Mouse (Mus musculus) neural tube, embryonic 14.5 days (tissue): ENCODE results near the gene Dynll2. TPM values are rescaled to one million over a fixed set of nuclear protein-coding genes. Genes with fewer than 3 reads are reported as not detected.

Experiments used
- ATAC-seq: fragments of 200-750 bp; cut with Nextera tagmentation; 2 replicates; pipeline ENCODE4 v1.8.0; 2017; ENCODE audit warnings: low read depth, mild to moderate bottlenecking, moderate TSS enrichment, moderate library complexity
- H3K27ac ChIP-seq: fragments of 300-500 bp; sonication (generic); 2 replicates; pipeline ENCODE4 v1.5.1; 2014; ENCODE audit warnings: low read depth, mild to moderate bottlenecking, control low read depth, low read length, moderate library complexity, mixed read lengths
- H3K27me3 ChIP-seq: fragments of 300-500 bp; sonication (generic); 2 replicates; pipeline ENCODE4 v1.6.1; 2014; ENCODE audit warnings: low read length; ENCODE audit not compliant: control insufficient read depth, insufficient read depth
- H3K36me3 ChIP-seq: fragments of 300-500 bp; sonication (generic); 2 replicates; pipeline ENCODE4 v1.6.1; 2014; ENCODE audit warnings: low read length, mixed read lengths; ENCODE audit not compliant: control insufficient read depth, insufficient read depth
- H3K4me1 ChIP-seq: fragments of 300-500 bp; sonication (generic); 2 replicates; pipeline ENCODE4 v1.6.1; 2014; ENCODE audit warnings: low read length; ENCODE audit not compliant: control insufficient read depth, insufficient read depth
- H3K4me2 ChIP-seq: fragments of 300-500 bp; sonication (generic); 2 replicates; pipeline ENCODE4 v1.6.1; 2014; ENCODE audit warnings: mild to moderate bottlenecking, low read depth, low read length, control low read depth
- H3K4me3 ChIP-seq: fragments of 300-500 bp; sonication (generic); 2 replicates; pipeline ENCODE4 v1.5.1; 2014; ENCODE audit warnings: low read depth, low read length, control low read depth, mixed read lengths
- H3K9ac ChIP-seq: fragments of 300-500 bp; sonication (generic); replicated peaks from 2 replicates; pipeline ENCODE4 v1.6.1; 2014; ENCODE audit warnings: low read depth, mild to moderate bottlenecking, control low read depth, low read length, mixed read lengths
- H3K9me3 ChIP-seq: fragments of 300-500 bp; sonication (generic); 2 replicates; pipeline ENCODE4 v1.6.1; 2016; ENCODE audit warnings: low read length; ENCODE audit not compliant: control insufficient read depth
- WGBS: fragments of 180-500 bp; shearing (Covaris S2); extraction: QIAGEN DNeasy Blood & Tissue Kit; methylation state at CpG from one replicate; pipeline ENCODE4 v1.1.7; 2014; 5-methylcytosine and 5-hydroxymethylcytosine counted together
- polyA plus RNA-seq: library from polyadenylated mRNA; unstranded; fragments of >200 nt; fragmentation: Nextera tagmentation; extraction: Ambion mirVana; gene quantifications from 2 replicates; pipeline ENCODE4 v1.2.1, GENCODE M21; 2014

Gene Dynll2
- polyA plus RNA-seq, 1 experiment from 2014 or later, result 37.9 TPM

GRCm38 (mm10) chr11:88023933-88024332, 36.6 kb upstream of the Dynll2 start:
- no peak overlapping the region for H3K4me2 ChIP-seq
- H3K4me1 ChIP-seq, result peaks cover 3% of the 10 kb centered on the region; the same call in 1 of the 2 replicates
- H3K27me3 ChIP-seq, result no peaks in the 10 kb centered on the region
- WGBS, result 88% methylated on average over 2 of the region's 2 CpGs
- ATAC-seq, result no peak
- no peak overlapping the region for H3K27ac ChIP-seq
- H3K9ac ChIP-seq, result no peak overlapping the region
- no peaks in the 10 kb centered on the region for H3K9me3 ChIP-seq
- no peak overlapping the region for H3K4me3 ChIP-seq
- no peaks in the 10 kb centered on the region for H3K36me3 ChIP-seq

DNA sequence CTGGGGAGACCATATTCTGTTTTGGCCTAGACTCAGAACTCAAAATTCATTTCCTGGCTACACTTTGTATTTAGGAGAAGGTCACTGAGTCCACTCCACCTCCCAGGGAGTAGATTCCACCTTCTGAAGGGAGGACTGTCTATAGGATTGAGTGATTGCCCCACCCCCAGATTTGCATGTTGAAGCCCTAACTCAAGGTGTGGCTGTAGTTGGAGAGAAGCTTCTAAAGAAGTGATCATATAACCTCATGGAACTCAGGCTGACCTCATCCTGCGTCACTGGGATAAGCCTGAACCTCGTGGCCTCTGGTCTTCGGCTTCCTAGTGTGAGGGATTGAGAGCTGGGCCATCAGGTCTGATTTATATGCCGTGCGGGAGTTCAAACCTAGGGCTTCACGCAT, 28.5 kb upstream of the Dynll2 start:
- Histone ChIP-seq H3K36me3 (no peaks in the 10 kb centered on the region), H3K27me3 (no peaks in the 10 kb centered on the region), H3K9ac (no peak overlapping the region), H3K4me3 (no peak overlapping the region), H3K4me1 (no peaks in the 10 kb centered on the region), H3K4me2 (no peak overlapping the region), H3K9me3 (no peaks in the 10 kb centered on the region), H3K27ac (no peak overlapping the region)
- ATAC-seq, result no peak
- WGBS, result 73% methylated on average over 6 of the region's 6 CpGs

DNA sequence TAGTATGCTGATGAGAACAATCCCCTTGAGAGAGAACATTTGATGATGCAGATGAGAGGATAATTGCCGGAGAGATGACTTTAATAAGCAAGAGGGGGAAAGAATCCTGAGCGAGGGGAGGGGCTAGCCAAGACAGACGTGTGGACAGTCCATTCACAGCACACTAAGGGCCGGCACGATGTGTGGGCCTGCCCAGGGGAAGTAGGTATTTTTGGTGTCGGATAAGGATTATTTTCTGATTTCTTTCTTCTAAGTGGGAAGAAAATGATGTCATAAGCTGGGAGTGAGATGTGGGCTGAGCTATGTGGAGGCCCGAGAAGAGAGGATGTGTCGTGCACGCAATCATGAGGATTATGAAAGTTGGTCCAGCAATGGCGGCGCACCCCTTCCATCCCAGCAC, 27.8 kb upstream of the Dynll2 start:
- ATAC-seq, result no peak
- Histone ChIP-seq H3K9me3 (no peaks in the 10 kb centered on the region), H3K4me1 (peaks cover under 1% of the 10 kb centered on the region; the same call in 1 of the 2 replicates), H3K9ac (no peak overlapping the region), H3K27me3 (no peaks in the 10 kb centered on the region), H3K4me3 (no peak overlapping the region), H3K4me2 (no peak overlapping the region), H3K36me3 (no peaks in the 10 kb centered on the region), H3K27ac (no peak overlapping the region)
- WGBS, result 82% methylated on average over 11 of the region's 11 CpGs

DNA sequence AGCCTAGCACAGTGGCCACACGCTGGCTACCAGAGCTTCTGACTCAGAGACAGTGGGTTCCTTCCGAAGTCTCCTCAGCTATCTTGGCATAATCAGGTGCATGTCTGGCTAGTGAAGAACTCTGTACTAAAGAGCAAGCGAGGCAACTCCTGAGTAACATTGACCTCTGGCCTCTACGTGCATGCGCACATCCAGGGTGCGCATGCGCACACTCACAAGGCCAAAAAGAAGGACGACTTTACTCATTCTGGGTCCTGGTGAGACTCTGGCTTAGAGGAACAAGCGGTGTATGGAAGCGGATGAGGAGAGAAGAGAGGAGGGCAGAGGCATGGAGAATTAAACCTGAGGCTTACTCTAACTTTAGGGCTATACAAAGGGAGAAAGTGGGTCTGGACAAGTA, 26.3 kb upstream of the Dynll2 start:
- Histone ChIP-seq H3K9me3 (no peaks in the 10 kb centered on the region), H3K4me1 (peaks cover 10% of the 10 kb centered on the region; the same call in 1 of the 2 replicates), H3K36me3 (no peaks in the 10 kb centered on the region), H3K27ac (no peak overlapping the region), H3K4me2 (no peak overlapping the region), H3K4me3 (no peak overlapping the region), H3K9ac (no peak overlapping the region), H3K27me3 (no peaks in the 10 kb centered on the region)
- ATAC-seq, result no peak
- WGBS, result 94% methylated on average over 10 of the region's 10 CpGs

DNA sequence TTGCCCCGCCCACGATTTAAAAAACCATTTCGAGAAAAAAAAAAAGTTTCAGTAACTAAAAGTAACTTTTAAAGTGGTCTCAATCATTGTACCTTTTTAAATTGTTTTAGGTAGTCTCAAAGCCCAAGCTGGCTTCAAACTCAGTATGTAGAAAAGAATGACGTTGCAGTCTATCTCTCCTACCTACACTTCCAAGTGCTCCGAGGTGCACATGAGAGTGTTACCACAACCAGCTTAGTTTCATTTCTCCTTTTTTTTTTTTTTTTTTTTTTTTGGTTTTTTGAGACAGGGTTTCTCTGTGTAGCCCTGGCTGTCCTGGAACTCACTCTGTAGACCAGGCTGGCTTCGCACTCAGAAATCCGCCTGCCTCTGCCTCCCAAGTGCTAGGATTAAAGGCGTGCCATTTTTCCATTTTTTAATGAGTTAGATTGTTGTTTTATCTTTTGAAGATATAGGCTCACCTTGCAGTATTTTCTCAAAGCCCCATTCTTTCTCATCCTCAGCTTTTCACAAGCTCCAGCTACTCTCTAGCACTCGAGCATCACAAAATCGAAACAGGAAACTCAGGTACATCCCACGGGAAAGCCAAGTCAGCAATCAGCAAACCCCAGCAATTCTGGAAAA, 25.4 kb upstream of the Dynll2 start:
- no peaks in the 10 kb centered on the region for H3K9me3 ChIP-seq
- ATAC-seq, result no peak

DNA sequence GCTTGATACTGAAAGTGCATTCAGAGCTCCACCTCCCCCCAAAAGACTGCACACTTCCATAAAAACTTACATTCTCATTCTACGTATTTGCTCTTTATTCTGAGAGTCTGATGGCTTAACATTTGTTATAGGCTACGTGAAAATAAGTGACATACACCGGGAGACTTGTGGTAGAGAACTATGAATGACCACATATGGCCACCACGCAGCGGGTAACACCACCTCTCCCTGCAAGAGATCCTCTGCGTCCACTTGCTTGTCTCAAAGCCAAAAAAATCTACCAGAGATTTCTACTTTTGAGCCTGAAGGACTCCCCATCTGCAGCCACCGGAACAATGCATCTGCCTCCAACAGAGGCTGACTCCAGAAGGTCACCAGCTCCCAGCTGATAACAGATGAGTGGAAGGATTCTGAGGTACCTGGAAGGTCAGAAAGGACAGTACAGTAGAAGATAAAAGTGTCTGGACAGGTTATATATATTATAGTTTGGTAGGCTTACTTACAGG, 24.6 kb upstream of the Dynll2 start:
- WGBS, result 91% methylated on average over 7 of the region's 7 CpGs
- Histone ChIP-seq H3K4me2 (no peak overlapping the region), H3K4me1 (peaks cover 10% of the 10 kb centered on the region; the same call in 1 of the 2 replicates), H3K27ac (no peak overlapping the region), H3K9me3 (no peaks in the 10 kb centered on the region), H3K4me3 (no peak overlapping the region), H3K27me3 (no peaks in the 10 kb centered on the region), H3K36me3 (no peaks in the 10 kb centered on the region), H3K9ac (no peak overlapping the region)
- no peak for ATAC-seq

More for the DNA sequence above, 25.4 kb upstream of the Dynll2 start:
- H3K36me3 ChIP-seq, result no peaks in the 10 kb centered on the region
- H3K4me1 ChIP-seq, result peaks cover 10% of the 10 kb centered on the region; the same call in 1 of the 2 replicates
- H3K27me3 ChIP-seq, result no peaks in the 10 kb centered on the region
- no peak overlapping the region for H3K27ac ChIP-seq
- H3K4me3 ChIP-seq, result no peak overlapping the region
- no peak overlapping the region for H3K4me2 ChIP-seq
- no peak overlapping the region for H3K9ac ChIP-seq
- WGBS, result 96% methylated on average over 11 of the region's 11 CpGs

DNA sequence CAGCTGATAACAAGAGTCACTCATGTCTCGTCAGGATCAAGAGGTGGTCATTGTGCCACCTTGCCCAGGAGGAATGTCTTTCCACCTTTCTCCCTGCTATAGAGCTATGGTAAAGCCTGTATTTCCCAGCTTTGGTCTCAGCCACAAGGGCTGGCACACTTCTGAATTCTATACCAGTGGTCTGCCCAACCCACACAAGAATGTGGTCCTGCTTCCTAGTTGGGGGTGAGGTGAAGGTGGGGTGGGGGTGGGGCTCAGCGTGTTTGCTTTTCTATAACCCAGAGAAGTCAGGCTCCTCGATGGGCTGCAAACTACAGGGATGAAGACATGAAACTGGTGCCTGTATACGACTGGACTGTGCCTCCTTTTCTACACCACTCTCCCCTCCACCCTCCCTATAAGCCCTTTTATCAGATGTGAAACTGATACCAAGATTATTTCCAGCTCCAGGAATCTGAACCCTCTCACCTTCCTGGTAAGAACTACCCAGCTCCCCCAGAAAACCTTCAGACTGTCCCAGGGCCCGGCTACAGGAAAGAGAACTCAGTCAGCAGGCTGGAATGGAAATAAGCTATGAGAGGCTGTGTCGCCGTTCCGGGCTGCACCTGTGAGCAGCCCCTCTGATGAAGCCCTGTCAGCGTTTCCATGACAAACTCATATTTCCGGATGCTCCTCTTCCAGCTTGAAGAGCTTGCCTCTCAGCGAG, 24.0 kb upstream of the Dynll2 start:
- no peaks in the 10 kb centered on the region for H3K9me3 ChIP-seq
- H3K4me3 ChIP-seq, result no peak overlapping the region
- H3K27me3 ChIP-seq, result no peaks in the 10 kb centered on the region
- no peak overlapping the region for H3K4me2 ChIP-seq
- H3K4me1 ChIP-seq, result peaks cover 10% of the 10 kb centered on the region; the same call in 1 of the 2 replicates
- no peaks in the 10 kb centered on the region for H3K36me3 ChIP-seq
- ATAC-seq, result no peak
- 78% methylated on average over 11 of the region's 11 CpGs for WGBS
- H3K9ac ChIP-seq, result no peak overlapping the region
- H3K27ac ChIP-seq, result no peak overlapping the region

- WGBS, result 19% methylated on average over 16 of the region's 16 CpGs
- no peak overlapping the region for H3K4me3 ChIP-seq
- no peaks in the 10 kb centered on the region for H3K9me3 ChIP-seq
- H3K36me3 ChIP-seq, result no peaks in the 10 kb centered on the region
- H3K9ac ChIP-seq, result peak overlapping the region; percentile 17; the same call in 1 of the 2 replicates
- H3K4me1 ChIP-seq, result peaks cover 10% of the 10 kb centered on the region; the same call in 1 of the 2 replicates
- ATAC-seq, result peak; percentile 41; the same call in 1 of the 2 replicates
- H3K27ac ChIP-seq, result no peak overlapping the region
- peak overlapping the region; percentile 28; the same call in 1 of the 2 replicates for H3K4me2 ChIP-seq
- H3K27me3 ChIP-seq, result no peaks in the 10 kb centered on the region
These were observed 22.3 kb upstream of the Dynll2 start for GRCm38 (mm10) chr11:88009542-88010190.

DNA sequence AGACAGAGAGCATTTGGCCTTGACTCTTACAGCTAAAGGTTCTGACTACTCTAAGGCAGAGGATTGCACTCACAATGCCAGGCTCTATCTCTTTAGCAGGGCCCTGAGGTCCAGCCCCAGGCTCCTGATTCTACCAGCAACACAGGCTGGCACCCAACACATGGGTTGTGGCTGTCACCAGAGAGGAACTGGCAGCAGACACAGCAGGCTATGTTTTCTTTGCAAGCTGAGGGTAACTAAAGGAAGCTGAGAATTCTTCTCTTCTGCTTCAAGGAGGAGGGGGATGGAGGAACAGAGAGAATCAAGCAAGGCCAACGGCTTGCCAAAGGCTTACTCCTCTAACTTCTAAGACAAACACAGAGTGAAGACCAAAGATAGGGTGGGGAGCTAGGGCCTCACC, 21.3 kb upstream of the Dynll2 start:
- no peak overlapping the region for H3K9ac ChIP-seq
- H3K27ac ChIP-seq, result no peak overlapping the region
- H3K4me2 ChIP-seq, result no peak overlapping the region
- H3K36me3 ChIP-seq, result no peaks in the 10 kb centered on the region
- no peak overlapping the region for H3K4me3 ChIP-seq
- 76% methylated on average over 1 of the region's 1 CpGs for WGBS
- H3K27me3 ChIP-seq, result no peaks in the 10 kb centered on the region
- H3K4me1 ChIP-seq, result peaks cover 10% of the 10 kb centered on the region; the same call in 1 of the 2 replicates
- no peaks in the 10 kb centered on the region for H3K9me3 ChIP-seq
- no peak for ATAC-seq
